21 mouse cellular contexts compared by ENCODE assay signal in genomic region chrX:94731596-94731995, GRCm38 (mm10). TPM values are rescaled to one million over a fixed set of nuclear protein-coding genes. Genes with fewer than 3 reads are reported as not detected.
DNase-seq lines count a peak whose midpoint lies in the region; ATAC-seq lines count a peak whose summit lies in the region.
"Had no signal": no experiment of that assay in that cellular context is flagged by ENCODE, and none has a peak within 500 bp of the region (broad histone marks: within the 10 kb centered on the region; RNA-seq: fewer than 3 reads in every experiment).

No protein-coding gene starts in this region.

- no peak overlapping the region for H3K27ac ChIP-seq in limb, embryonic 10.5 days
- H3K27ac ChIP-seq: embryonic facial prominence, embryonic 13.5 days; forebrain, embryonic 12.5 days; heart, embryonic 13.5 days; hindbrain, embryonic 13.5 days; hindbrain, postnatal 0 days had no signal

- ATAC-seq in CD4-positive, CD25-positive, alpha-beta regulatory T cell, adult 4 months: peak; percentile 50
- ATAC-seq in inflammation-experienced regulatory T-cells, adult 6 months: peak; percentile 43
- ATAC-seq in neutrophil, adult 5-6 weeks (ENCODE audit: extremely low read depth, insufficient number of reproducible peaks, low FRiP score, poor library complexity, severe bottlenecking): peak; percentile 67; the same call in 1 of the 2 replicates
- ATAC-seq: activated CD4-positive, CD25-positive, alpha-beta regulatory T cell, adult 4 months; forebrain, embryonic 16.5 days; hindbrain, postnatal 0 days; intestine, postnatal 0 days had no signal

- H3K4me1 ChIP-seq in limb, embryonic 10.5 days: no peaks in the 10 kb centered on the region
- H3K4me1 ChIP-seq: embryonic facial prominence, embryonic 13.5 days; forebrain, embryonic 12.5 days; heart, embryonic 13.5 days; hindbrain, embryonic 13.5 days had no signal

- H3K4me3 ChIP-seq in limb, embryonic 10.5 days: no peak overlapping the region
- H3K4me3 ChIP-seq: embryonic facial prominence, embryonic 13.5 days; forebrain, embryonic 12.5 days; heart, embryonic 13.5 days; hindbrain, embryonic 13.5 days had no signal

- H3K27me3 ChIP-seq in limb, embryonic 10.5 days (ENCODE audit: low read depth, poor library complexity, severe bottlenecking): no peaks in the 10 kb centered on the region
- H3K27me3 ChIP-seq: embryonic facial prominence, embryonic 13.5 days; forebrain, embryonic 12.5 days; heart, embryonic 13.5 days; hindbrain, embryonic 13.5 days had no signal

- no peaks in the 10 kb centered on the region for H3K9me3 ChIP-seq in limb, embryonic 10.5 days (replicated peaks)
- H3K9me3 ChIP-seq: embryonic facial prominence, embryonic 13.5 days; forebrain, embryonic 12.5 days; heart, embryonic 13.5 days; hindbrain, embryonic 13.5 days had no signal

- H3K36me3 ChIP-seq in limb, embryonic 10.5 days: no peaks in the 10 kb centered on the region; the same call in 1 of the 2 replicates
- H3K36me3 ChIP-seq: embryonic facial prominence, embryonic 13.5 days; forebrain, embryonic 12.5 days had no signal

- intact Hi-C loops in heart, postnatal 10 days (cut with DNase I): no loop called here

- DNase-seq in MEL-GATA-1-ER (ENCODE audit: extremely low read depth, low read depth): peak; percentile 64
- no peak for DNase-seq in limb, embryonic 10.5 days (ENCODE audit: low spot score)
- no peak for DNase-seq in heart, postnatal 10 days
- no peak for DNase-seq in spleen, postnatal 14 days (ENCODE audit: low spot score in 2 of 2)
- no peak for DNase-seq in right cerebral cortex, postnatal 4 days
- DNase-seq: adrenal gland, postnatal 25 days; cerebellum, adult 8-10 months; cerebellum, postnatal 14 days; gastrocnemius, postnatal 14 days; kidney, adult 8-10 months had no signal

RNA-seq across cellular contexts. Expression of gene Zxdb, which starts 7.2 kb away (rescaled TPM):
- polyA plus RNA-seq in CD4-positive, CD25-positive, alpha-beta regulatory T cell, adult 4 months (2017; shearing (Covaris generic)): 1 to 10 TPM; 1.4 to 2.7 TPM
- 1 to 10 TPM; 2.0 to 2.8 (median 2.6) TPM for polyA plus RNA-seq in inflammation-experienced regulatory T-cells, adult 6 months (2017; shearing (Covaris generic))
- 19.3 and 19.5 TPM in 2 replicates for total RNA-seq in neutrophil, adult 5-6 weeks (2017)
- 0.87 and 1.2 TPM in 2 replicates for polyA plus RNA-seq in limb, embryonic 10.5 days (2016; fragmentation: Nextera tagmentation; extraction: Ambion mirVana)
- 1 to 10 TPM; 6.2 to 6.9 TPM for total RNA-seq in heart, postnatal 10 days (2021)
